Mouse (Mus musculus): ENCODE results near the gene Tmem41a.

Gene Tmem41a

DNA sequence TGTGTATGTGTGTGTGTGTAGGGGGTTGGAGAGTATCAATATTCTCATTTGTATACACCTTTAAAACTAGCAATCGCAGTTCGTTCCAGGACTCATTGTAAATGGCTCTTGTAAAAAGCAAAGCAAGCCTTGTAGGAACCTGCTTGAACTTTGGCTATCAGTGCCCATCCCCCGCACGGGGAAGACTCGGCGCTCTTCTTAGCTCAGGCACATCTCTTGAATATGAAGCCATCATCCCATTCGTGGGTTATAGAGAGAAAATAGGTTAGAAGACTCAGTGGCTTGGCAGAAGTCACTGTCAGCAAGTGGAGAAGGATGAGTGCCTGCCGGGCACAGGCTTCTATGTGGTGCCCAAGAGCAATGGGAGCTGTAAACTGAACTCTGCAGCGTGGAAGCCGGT lies 42.7 kb downstream of the Tmem41a start:
- in situ Hi-C loops (cut with MboI, MseI), result loop anchor here in 1 of 2 experiments (5.0 kb wide), 1 partner anchor 52 kb away; no protein-coding TSS in a partner anchor

DNA sequence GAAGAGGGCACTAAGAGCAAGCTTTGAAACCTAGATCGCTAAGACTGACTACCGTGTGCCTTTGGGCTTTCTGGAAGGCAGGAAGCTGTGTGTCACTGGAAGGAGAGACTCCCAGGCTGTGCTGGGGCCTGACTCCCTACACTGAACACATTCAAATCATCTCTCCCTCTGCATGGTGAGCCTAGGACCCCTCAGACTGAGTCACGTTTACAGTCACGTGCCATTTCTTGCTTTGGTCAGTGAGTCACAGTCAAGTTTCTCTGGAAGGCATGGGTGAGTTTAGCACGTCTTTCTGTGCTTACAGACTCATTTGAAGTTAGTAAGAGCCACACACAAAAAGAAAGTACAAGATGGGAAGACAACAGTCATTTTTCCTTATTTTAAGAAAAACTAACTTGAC lies 46.1 kb downstream of the Tmem41a start:
- in situ Hi-C loops (cut with MboI, MseI), result no loop called here

DNA sequence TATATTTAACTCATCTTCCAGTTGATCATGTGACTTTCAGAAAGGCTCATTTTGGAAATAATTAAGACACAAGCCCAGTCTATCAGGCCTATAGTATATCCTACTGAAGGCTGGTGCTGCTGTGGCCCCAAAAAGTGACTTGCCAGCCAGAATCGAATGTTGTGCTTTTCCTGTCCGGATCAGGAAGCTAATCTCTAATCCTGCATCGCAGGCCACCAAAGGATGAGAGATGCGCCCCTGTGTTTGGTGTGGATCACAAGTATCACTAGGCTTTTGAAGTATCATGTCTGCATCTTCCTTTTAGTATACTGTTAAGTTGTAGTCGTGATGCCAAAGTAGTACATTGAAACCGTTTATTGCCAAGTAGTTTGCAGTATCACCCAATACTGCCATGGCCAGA lies 53.5 kb downstream of the Tmem41a start:
- in situ Hi-C loops (cut with MboI, MseI), result no loop called here

DNA sequence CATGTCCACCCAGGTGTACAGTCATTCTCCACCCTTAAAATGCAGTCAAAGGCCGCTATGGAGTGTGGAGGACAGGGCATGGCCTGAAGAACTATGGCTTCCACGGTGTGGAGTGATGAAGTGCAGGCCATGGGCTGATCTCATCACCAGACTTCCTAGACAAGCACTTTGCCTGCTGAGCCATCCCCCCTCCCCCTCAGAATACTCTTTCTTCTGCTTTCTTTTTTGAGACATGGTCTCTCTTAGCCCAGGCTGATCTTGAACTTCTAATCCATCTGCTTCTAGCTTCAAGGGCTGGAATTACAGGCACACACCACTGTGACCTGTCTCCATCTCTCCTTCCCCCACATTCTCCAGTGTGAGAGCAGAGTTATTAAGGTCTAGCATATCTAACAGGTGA lies 59.8 kb downstream of the Tmem41a start:
- in situ Hi-C loops (cut with MboI, MseI), result no loop called here

All from T-helper 17 cell (primary cell).